Mouse (Mus musculus): ENCODE results near the gene Anxa2.

- TF ChIP-seq CTCF (IDR thresholded peaks at IDR 0.05) = no peak
- peak; percentile 73 for TF ChIP-seq EP300 (IDR thresholded peaks at IDR 0.05)
Observed at GRCm38 (mm10) chr9:69472724-69473123, 19.3 kb downstream of the Anxa2 start.

All from lung, postnatal 0 days (tissue).